Mouse (Mus musculus) intestine, postnatal 0 days (tissue): ENCODE measurements around the gene Stard3. TPM values are rescaled to one million over a fixed set of nuclear protein-coding genes. Genes with fewer than 3 reads are reported as not detected.

Experiments
- ATAC-seq: fragments of 200-750 bp; cut with Nextera tagmentation; 2 replicates; pipeline ENCODE4 v1.8.0; 2017; ENCODE audit warnings: mild to moderate bottlenecking, moderate TSS enrichment, moderate library complexity
- H3K27ac ChIP-seq: fragments of 300-500 bp; sonication (generic); 2 replicates; pipeline ENCODE4 v1.5.1; 2014; ENCODE audit warnings: mild to moderate bottlenecking, low read depth, low read length, moderate library complexity
- H3K27me3 ChIP-seq: fragments of 300-500 bp; sonication (generic); replicated peaks from 2 replicates; pipeline ENCODE4 v1.6.1; 2014; ENCODE audit warnings: low read length, mixed read lengths; ENCODE audit not compliant: control insufficient read depth, insufficient read depth
- H3K36me3 ChIP-seq: fragments of 300-500 bp; sonication (generic); 2 replicates; pipeline ENCODE4 v1.6.1; 2014; ENCODE audit warnings: mild to moderate bottlenecking, moderate library complexity; ENCODE audit not compliant: control insufficient read depth, insufficient read depth
- H3K4me1 ChIP-seq: fragments of 300-500 bp; sonication (generic); replicated peaks from 2 replicates; pipeline ENCODE4 v1.6.1; 2014; ENCODE audit warnings: antibody characterized with exemption, low read length, mixed read lengths; ENCODE audit not compliant: control insufficient read depth, insufficient read depth
- H3K4me2 ChIP-seq: fragments of 300-500 bp; sonication (generic); replicated peaks from 2 replicates; pipeline ENCODE4 v1.6.1; 2014; ENCODE audit warnings: low read depth, mild to moderate bottlenecking, moderate library complexity
- H3K4me3 ChIP-seq: fragments of 300-500 bp; sonication (generic); 2 replicates; pipeline ENCODE4 v1.5.1; 2014; ENCODE audit warnings: low read depth, low read length
- H3K9ac ChIP-seq: fragments of 300-500 bp; sonication (generic); 2 replicates; pipeline ENCODE4 v1.6.1; 2014; ENCODE audit warnings: mild to moderate bottlenecking, low read depth, low read length
- H3K9me3 ChIP-seq: fragments of 300-500 bp; sonication (generic); 2 replicates; pipeline ENCODE4 v1.6.1; 2016; ENCODE audit warnings: mixed run types; ENCODE audit not compliant: control insufficient read depth
- CTCF ChIP-seq: sonication (generic); IDR thresholded peaks from 2 replicates; pipeline ENCODE4 v1.5.1; 2016; ENCODE audit warnings: low read depth, mild to moderate bottlenecking, control low read depth, antibody characterized with exemption, moderate library complexity
- WGBS: fragments of 180-500 bp; shearing (Covaris S2); extraction: QIAGEN DNeasy Blood & Tissue Kit; methylation state at CpG from one replicate; pipeline ENCODE4 v1.1.7; 2014; 5-methylcytosine and 5-hydroxymethylcytosine counted together
- polyA plus RNA-seq: library from polyadenylated mRNA; unstranded; fragments of >200 nt; fragmentation: Nextera tagmentation; extraction: Ambion mirVana; gene quantifications from 2 replicates; pipeline ENCODE4 v1.2.1, GENCODE M21; 2015

Gene Stard3
- polyA plus RNA-seq, 1 experiment from 2014 or later: 29.0 TPM

- no peak for TF ChIP-seq CTCF
- peaks cover 7% of the 10 kb centered on the region for H3K36me3 ChIP-seq
- no peak for ATAC-seq
- 40% methylated on average over 6 of the region's 6 CpGs for WGBS
- H3K9me3 ChIP-seq: no peaks in the 10 kb centered on the region
- no peaks in the 10 kb centered on the region for H3K27me3 ChIP-seq
- H3K4me1 ChIP-seq: peaks cover 9% of the 10 kb centered on the region; the same call in 1 of the 2 replicates
- H3K27ac ChIP-seq: peak overlapping the region; percentile 54; the same call in 1 of the 2 replicates
- H3K4me3 ChIP-seq: no peak overlapping the region
- H3K4me2 ChIP-seq: no peak overlapping the region
- no peak overlapping the region for H3K9ac ChIP-seq
These were observed 35.1 kb downstream of the Stard3 start for GRCm38 (mm10) chr11:98393317-98393716.

- TF ChIP-seq CTCF: no peak
- Histone ChIP-seq H3K4me2 (no peak overlapping the region), H3K4me3 (no peak overlapping the region), H3K27ac (peak overlapping the region; percentile 83), H3K4me1 (peaks cover 9% of the 10 kb centered on the region; the same call in 1 of the 2 replicates), H3K27me3 (no peaks in the 10 kb centered on the region), H3K9ac (no peak overlapping the region), H3K36me3 (peaks cover 7% of the 10 kb centered on the region), H3K9me3 (no peaks in the 10 kb centered on the region)
- WGBS: 38% methylated on average over 6 of the region's 6 CpGs
- ATAC-seq: no peak
These were observed 36.1 kb downstream of the Stard3 start for GRCm38 (mm10) chr11:98394301-98394700.

GRCm38 (mm10) chr11:98395041-98395440, 36.9 kb downstream of the Stard3 start:
- no peaks in the 10 kb centered on the region for H3K9me3 ChIP-seq
- peaks cover 9% of the 10 kb centered on the region; the same call in 1 of the 2 replicates for H3K4me1 ChIP-seq
- peak overlapping the region; percentile 83 for H3K27ac ChIP-seq
- TF ChIP-seq CTCF: no peak
- peaks cover 7% of the 10 kb centered on the region for H3K36me3 ChIP-seq
- 29% methylated on average over 4 of the region's 4 CpGs for WGBS
- ATAC-seq: peak; percentile 90
- no peaks in the 10 kb centered on the region for H3K27me3 ChIP-seq
- H3K4me2 ChIP-seq: no peak overlapping the region
- no peak overlapping the region for H3K9ac ChIP-seq
- H3K4me3 ChIP-seq: no peak overlapping the region

GRCm38 (mm10) chr11:98397946-98398345, 39.8 kb downstream of the Stard3 start:
- TF ChIP-seq CTCF: no peak
- H3K9me3 ChIP-seq: no peaks in the 10 kb centered on the region
- H3K4me3 ChIP-seq: no peak overlapping the region
- H3K36me3 ChIP-seq: peaks cover 7% of the 10 kb centered on the region
- no peak overlapping the region for H3K4me2 ChIP-seq
- H3K9ac ChIP-seq: no peak overlapping the region
- no peak for ATAC-seq
- H3K27me3 ChIP-seq: no peaks in the 10 kb centered on the region
- H3K4me1 ChIP-seq: peaks cover 8% of the 10 kb centered on the region; the same call in 1 of the 2 replicates
- WGBS: 93% methylated on average over 7 of the region's 7 CpGs
- no peak overlapping the region for H3K27ac ChIP-seq

- TF ChIP-seq CTCF: no peak
- Histone ChIP-seq H3K27ac (peak within 1 kb of the TSS; percentile 98), H3K9ac (peak within 1 kb of the TSS; percentile 68), H3K27me3 (no peaks in the 10 kb centered on the region), H3K4me1 (0 out of 2 replicates have a peak, but pooled peaks cover 4% of the 10 kb centered on the region), H3K9me3 (no peaks in the 10 kb centered on the region), H3K36me3 (peaks cover 7% of the 10 kb centered on the region), H3K4me2 (peak within 1 kb of the TSS; percentile 69), H3K4me3 (peak within 1 kb of the TSS; percentile 55)
- peak; percentile 77 for ATAC-seq
- 0% methylated on average over 38 of the region's 40 CpGs for WGBS
These were observed 42.1 kb downstream of the Stard3 start, which contains the start of gene Pgap3 for GRCm38 (mm10) chr11:98400161-98400726. Gene Pgap3, minus strand, starts transcription at chr11:98400490.

- peak; percentile 70 for ATAC-seq
- peaks cover 7% of the 10 kb centered on the region for H3K36me3 ChIP-seq
- 31% methylated on average over 3 of the region's 3 CpGs for WGBS
- H3K4me3 ChIP-seq: peak overlapping the region; percentile 55
- no peaks in the 10 kb centered on the region for H3K27me3 ChIP-seq
- peak overlapping the region; percentile 69 for H3K4me2 ChIP-seq
- no peaks in the 10 kb centered on the region for H3K9me3 ChIP-seq
- TF ChIP-seq CTCF: peak; percentile 4; the same call in 1 of the 2 replicates
- peak overlapping the region; percentile 98 for H3K27ac ChIP-seq
- 0 out of 2 replicates have a peak, but pooled peaks cover 3% of the 10 kb centered on the region for H3K4me1 ChIP-seq
- H3K9ac ChIP-seq: peak overlapping the region; percentile 68; the same call in 1 of the 2 replicates
These were observed 42.6 kb downstream of the Stard3 start for GRCm38 (mm10) chr11:98400816-98401215.
